Mouse (Mus musculus) myocyte (in vitro differentiated cells): ENCODE results near the gene Rgs19. TPM values are rescaled to one million over a fixed set of nuclear protein-coding genes. Genes with fewer than 3 reads are reported as not detected.

Experiments
- H3K27me3 ChIP-seq: one replicate; pipeline ENCODE4 v1.6.1; 2011; ENCODE audit not compliant: control insufficient read depth, insufficient read depth, insufficient read length
- H3K36me3 ChIP-seq: one replicate; pipeline ENCODE4 v1.6.1; 2011; ENCODE audit not compliant: control insufficient read depth, insufficient read depth
- H3K4me2 ChIP-seq: one replicate; pipeline ENCODE4 v1.6.1; 2011; ENCODE audit warnings: low read depth, control low read depth
- H3K4me3 ChIP-seq: one replicate; pipeline ENCODE4 v1.5.1; 2011; ENCODE audit warnings: mild to moderate bottlenecking, control low read depth, moderate library complexity
- H3K79me2 ChIP-seq: one replicate; pipeline ENCODE4 v1.6.1; 2011; ENCODE audit not compliant: control insufficient read depth, insufficient read depth
- H3ac ChIP-seq: one replicate; pipeline ENCODE4 v1.6.1; 2011; ENCODE audit not compliant: control insufficient read depth, insufficient read length
- CEBPB ChIP-seq: IDR thresholded peaks from 2 replicates; pipeline ENCODE4 v1.6.1; 2011; ENCODE audit warnings: mild to moderate bottlenecking, moderate library complexity; ENCODE audit not compliant: poor library complexity, insufficient read depth, severe bottlenecking
- E2F4 ChIP-seq: IDR thresholded peaks from one replicate; pipeline ENCODE4 v1.6.1; 2011; ENCODE audit warnings: mild to moderate bottlenecking, control low read depth, moderate library complexity; ENCODE audit not compliant: insufficient read depth
- MAX ChIP-seq: IDR thresholded peaks from one replicate; pipeline ENCODE4 v1.6.1; 2011; ENCODE audit warnings: low read depth, mild to moderate bottlenecking, control low read depth
- MYOD1 ChIP-seq, 3 experiments: IDR thresholded peaks; one replicate each; pipeline ENCODE4 v1.6.1; 2011; ENCODE audit warnings: control low read depth in 2 of 3, low read depth in 2 of 3, mild to moderate bottlenecking in 2 of 3, moderate library complexity in 1 of 3; ENCODE audit not compliant: insufficient read length in 2 of 3, control insufficient read depth in 1 of 3
- MYOG ChIP-seq, 3 experiments: IDR thresholded peaks; one replicate each; pipeline ENCODE4 v1.6.1; 2011; ENCODE audit warnings: control low read depth in 2 of 3, low read depth in 2 of 3, mild to moderate bottlenecking in 2 of 3; ENCODE audit not compliant: insufficient read length in 2 of 3, control insufficient read depth in 1 of 3, insufficient read depth in 1 of 3
- POLR2A ChIP-seq: IDR thresholded peaks from one replicate; pipeline ENCODE4 v1.6.1; 2011; ENCODE audit warnings: low read depth, mild to moderate bottlenecking, control low read depth, moderate library complexity; ENCODE audit not compliant: insufficient read length
- POLR2AphosphoS2 ChIP-seq: IDR thresholded peaks from one replicate; pipeline ENCODE4 v1.6.1; 2011; ENCODE audit warnings: low read depth, control low read depth; ENCODE audit not compliant: insufficient read length
- REST ChIP-seq: IDR thresholded peaks from one replicate; pipeline ENCODE4 v1.6.1; 2011; ENCODE audit warnings: mild to moderate bottlenecking, control low read depth, moderate library complexity; ENCODE audit not compliant: insufficient read depth, insufficient read length
- SRF ChIP-seq: IDR thresholded peaks from one replicate; pipeline ENCODE4 v1.6.1; 2011; ENCODE audit warnings: low read depth; ENCODE audit not compliant: control insufficient read depth, insufficient read length
- TCF12 ChIP-seq: IDR thresholded peaks from one replicate; pipeline ENCODE4 v1.6.1; 2011; ENCODE audit warnings: mild to moderate bottlenecking, control low read depth; ENCODE audit not compliant: poor library complexity, insufficient read depth, severe bottlenecking
- TCF3 ChIP-seq: IDR thresholded peaks from one replicate; pipeline ENCODE4 v1.6.1; 2011; ENCODE audit warnings: low read depth, control low read depth; ENCODE audit not compliant: insufficient read length
- USF1 ChIP-seq: IDR thresholded peaks from one replicate; pipeline ENCODE4 v1.6.1; 2011; ENCODE audit warnings: low read depth, mild to moderate bottlenecking, control low read depth, moderate library complexity
- polyA plus RNA-seq: library from polyadenylated mRNA; unstranded; fragments of >200 nt; fragmentation: generic; extraction: Trizol; gene quantifications from one replicate; pipeline ENCODE4 v1.2.1, GENCODE M21; 2012; ENCODE audit warnings: missing spikeins

The Rgs19 gene
- polyA plus RNA-seq, 1 experiment: 39.5 TPM

DNA sequence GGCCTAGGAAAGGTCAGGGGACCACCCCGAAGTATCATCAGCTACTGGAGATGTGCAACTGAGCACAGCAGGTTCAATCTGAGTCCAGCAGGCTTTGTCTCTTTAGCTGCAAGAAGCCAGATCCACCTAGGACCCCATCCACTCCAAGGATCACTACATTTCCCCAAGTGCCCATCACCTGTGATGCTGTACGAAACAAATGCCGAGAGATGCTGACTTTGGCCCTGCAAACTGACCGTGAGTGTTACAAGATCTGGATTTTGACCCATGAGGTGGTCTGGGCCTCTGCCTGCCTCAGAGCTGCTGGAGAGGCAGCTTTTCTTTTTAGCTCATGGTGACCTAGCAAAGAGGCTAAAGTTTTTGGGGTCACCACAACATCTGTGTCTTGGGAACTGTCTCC lies 8.1 kb downstream of the Rgs19 start:
- no peak overlapping the region for H3K4me3 ChIP-seq

DNA sequence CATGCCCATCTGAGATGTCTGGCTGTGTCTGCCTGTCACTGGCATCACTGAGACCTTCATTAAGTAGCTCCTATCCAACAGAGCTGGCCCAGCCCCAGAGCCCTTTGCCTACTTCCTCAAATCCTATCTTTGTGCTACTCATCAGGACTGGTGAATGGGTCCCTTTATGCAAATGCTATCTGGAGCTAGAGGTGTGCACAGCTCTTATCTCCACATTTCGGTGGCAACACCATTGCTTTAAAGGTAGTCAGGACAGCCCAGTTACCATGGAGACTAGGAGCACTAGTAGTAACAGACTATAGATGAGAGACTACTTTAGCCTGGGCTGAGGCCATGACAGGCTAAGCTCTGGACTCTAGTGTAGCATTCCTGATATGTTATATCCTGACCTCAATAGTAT lies 9.1 kb downstream of the Rgs19 start:
- Histone ChIP-seq H3ac (no peak overlapping the region), H3K79me2 (no peaks in the 10 kb centered on the region), H3K4me3 (no peak overlapping the region), H3K4me2 (no peak overlapping the region), H3K27me3 (no peaks in the 10 kb centered on the region), H3K36me3 (no peaks in the 10 kb centered on the region)
- no peak for TF ChIP-seq MYOG (IDR thresholded peaks at IDR 0.05; ENCODE audit: control insufficient read depth in 1 of 3, insufficient read depth in 1 of 3, insufficient read length in 2 of 3, low read depth in 2 of 3)
- TF ChIP-seq POLR2A: no peak
- no peak for TF ChIP-seq POLR2AphosphoS2
- TF ChIP-seq MAX: no peak
- TF ChIP-seq REST: no peak

More for the DNA sequence above, 8.1 kb downstream of the Rgs19 start:
- Histone ChIP-seq H3K79me2 (no peaks in the 10 kb centered on the region), H3K27me3 (no peaks in the 10 kb centered on the region), H3K36me3 (no peaks in the 10 kb centered on the region), H3K4me2 (no peak overlapping the region), H3ac (no peak overlapping the region)
- TF ChIP-seq POLR2A (no peak), MAX (no peak), E2F4 (no peak), MYOG (IDR thresholded peaks at IDR 0.05; ENCODE audit: control insufficient read depth in 1 of 3, insufficient read depth in 1 of 3, insufficient read length in 2 of 3, low read depth in 2 of 3) (no peak), CEBPB (no peak), REST (no peak), TCF12 (no peak), TCF3 (no peak), SRF (no peak), MYOD1 (IDR thresholded peaks at IDR 0.05; ENCODE audit: control insufficient read depth in 1 of 3, insufficient read length in 2 of 3, low read depth in 2 of 3) (no peak), USF1 (no peak), POLR2AphosphoS2 (no peak)

DNA sequence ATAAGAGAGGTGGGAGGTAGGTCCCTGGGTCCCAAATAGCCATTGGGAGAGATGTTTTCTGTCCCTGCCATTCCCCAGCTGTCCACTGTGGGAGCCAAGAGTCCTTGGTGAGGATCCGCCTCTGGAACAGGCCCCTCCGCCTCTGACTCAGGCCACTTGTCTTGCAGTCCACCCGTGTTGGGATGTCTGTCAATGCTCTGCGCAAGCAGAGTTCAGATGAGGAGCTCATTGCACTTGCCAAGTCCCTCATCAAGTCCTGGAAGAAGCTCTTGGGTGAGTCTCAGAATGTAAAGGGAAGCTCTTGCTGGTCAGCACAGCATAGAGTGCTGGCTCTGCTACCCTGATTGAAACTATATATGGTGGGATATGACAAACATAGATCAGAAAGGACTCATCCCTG lies 10.4 kb downstream of the Rgs19 start:
- Histone ChIP-seq H3K4me2 (no peak overlapping the region), H3K27me3 (no peaks in the 10 kb centered on the region), H3K4me3 (no peak overlapping the region), H3K36me3 (no peaks in the 10 kb centered on the region), H3K79me2 (no peaks in the 10 kb centered on the region), H3ac (no peak overlapping the region)
- no peak for TF ChIP-seq MAX
- no peak for TF ChIP-seq MYOG (IDR thresholded peaks at IDR 0.05; ENCODE audit: control insufficient read depth in 1 of 3, insufficient read depth in 1 of 3, insufficient read length in 2 of 3, low read depth in 2 of 3)
- no peak for TF ChIP-seq MYOD1 (IDR thresholded peaks at IDR 0.05; ENCODE audit: control insufficient read depth in 1 of 3, insufficient read length in 2 of 3, low read depth in 2 of 3)
- TF ChIP-seq TCF12: no peak
- no peak for TF ChIP-seq CEBPB
- no peak for TF ChIP-seq SRF
- TF ChIP-seq POLR2A: no peak
- TF ChIP-seq E2F4: no peak
- TF ChIP-seq USF1: no peak
- TF ChIP-seq POLR2AphosphoS2: no peak
- TF ChIP-seq REST: no peak
- TF ChIP-seq TCF3: no peak

DNA sequence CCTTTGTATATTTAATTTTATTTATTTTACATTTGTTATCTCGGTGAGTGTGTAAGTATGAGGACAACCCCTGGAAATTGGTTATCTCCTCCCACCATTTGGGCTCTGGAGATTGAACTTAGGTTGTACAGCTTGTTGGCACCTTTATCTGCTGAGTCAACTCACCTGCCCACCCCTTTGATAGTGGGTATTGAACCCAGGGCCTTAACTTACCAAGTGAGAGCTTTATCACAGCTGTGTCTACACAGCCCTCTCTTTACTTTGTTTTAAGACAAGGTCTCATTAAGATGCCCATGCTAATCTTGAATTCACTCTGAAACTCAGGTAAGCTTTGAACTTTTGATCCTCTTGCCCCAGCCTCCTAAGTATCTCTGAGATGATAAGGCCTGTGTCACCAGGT lies 11.8 kb downstream of the Rgs19 start:
- no peak for TF ChIP-seq USF1
- no peak for TF ChIP-seq CEBPB
- no peak for TF ChIP-seq TCF12
- TF ChIP-seq TCF3: no peak
- no peak for TF ChIP-seq SRF
- no peak for TF ChIP-seq E2F4
- no peak for TF ChIP-seq POLR2A
- no peak for TF ChIP-seq MAX
- Histone ChIP-seq H3K4me3 (no peak overlapping the region), H3ac (no peak overlapping the region), H3K79me2 (no peaks in the 10 kb centered on the region), H3K27me3 (no peaks in the 10 kb centered on the region), H3K36me3 (no peaks in the 10 kb centered on the region), H3K4me2 (no peak overlapping the region)

DNA sequence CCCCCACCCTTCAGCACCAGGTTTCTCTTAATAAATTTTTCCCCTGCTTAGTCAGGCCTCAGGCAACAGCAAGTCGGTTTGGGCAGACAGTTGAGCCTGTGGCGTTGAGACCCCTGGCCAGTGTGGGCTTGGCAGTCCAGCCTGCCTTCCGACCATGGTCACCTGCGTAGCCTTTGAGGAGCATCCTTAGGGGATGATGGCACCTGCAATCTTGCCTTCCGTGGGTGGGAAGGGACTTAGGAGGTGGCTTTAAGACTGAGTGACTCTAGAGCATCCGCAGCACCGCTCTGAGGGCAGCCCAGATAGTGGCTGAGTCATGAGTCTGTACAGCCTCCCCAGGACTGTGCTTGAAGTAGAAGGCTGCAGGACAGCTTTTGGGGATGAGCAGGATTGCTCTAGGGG lies 13.1 kb downstream of the Rgs19 start:
- Histone ChIP-seq H3K4me3 (peak overlapping the region; percentile 39), H3K4me2 (peak overlapping the region; percentile 92), H3K36me3 (no peaks in the 10 kb centered on the region), H3ac (peak overlapping the region; percentile 40), H3K79me2 (no peaks in the 10 kb centered on the region), H3K27me3 (no peaks in the 10 kb centered on the region)
- TF ChIP-seq USF1: no peak
- TF ChIP-seq POLR2A: no peak
- TF ChIP-seq MAX: no peak
- TF ChIP-seq POLR2AphosphoS2: no peak
- no peak for TF ChIP-seq REST
- no peak for TF ChIP-seq MYOD1 (IDR thresholded peaks at IDR 0.05; ENCODE audit: control insufficient read depth in 1 of 3, insufficient read length in 2 of 3, low read depth in 2 of 3)
- TF ChIP-seq CEBPB: no peak
- TF ChIP-seq TCF12: no peak
- no peak for TF ChIP-seq TCF3
- no peak for TF ChIP-seq SRF
- no peak for TF ChIP-seq E2F4
- TF ChIP-seq MYOG (IDR thresholded peaks at IDR 0.05; ENCODE audit: control insufficient read depth in 1 of 3, insufficient read depth in 1 of 3, insufficient read length in 2 of 3, low read depth in 2 of 3): no peak
